8 mouse cellular contexts compared by ENCODE assay signal in the genomic region with DNA sequence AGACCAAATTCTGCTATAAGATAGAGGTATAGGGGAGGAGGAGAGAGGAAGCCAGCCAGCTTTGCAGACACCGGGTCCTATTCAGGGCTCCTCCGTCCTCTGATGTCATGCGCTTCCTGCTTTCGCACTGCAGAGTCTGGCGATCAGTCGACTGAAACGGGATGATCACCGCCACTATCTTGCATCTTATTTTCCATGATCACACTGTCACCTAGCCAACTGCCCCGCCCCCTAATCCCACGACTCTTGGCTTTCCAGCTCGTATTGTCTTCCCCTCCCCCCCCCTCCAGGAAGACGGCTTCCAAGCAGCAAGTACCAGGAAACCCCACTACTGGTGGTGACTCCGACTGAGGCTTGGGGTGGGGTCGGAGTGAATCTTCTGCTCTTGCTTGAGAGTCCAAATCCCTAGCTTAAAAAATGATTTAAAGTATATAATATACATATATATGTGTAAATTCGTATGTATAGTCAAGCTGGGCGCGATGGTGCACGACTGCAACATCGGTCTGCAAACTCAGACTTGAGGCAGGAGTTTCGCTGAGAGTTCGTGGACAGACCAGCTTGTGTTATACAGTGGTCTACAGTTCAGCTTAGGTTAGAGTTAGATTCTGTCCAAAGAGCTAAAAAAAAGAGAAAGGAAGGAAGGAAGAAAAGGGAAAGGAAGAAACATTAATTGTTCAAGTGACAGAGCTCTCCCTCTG.
A peak's percentile ranks its signal among the peaks of the same experiment; 100 is the strongest.
DNase-seq lines count a peak whose midpoint lies in the region; ATAC-seq and TF ChIP-seq lines count a peak whose summit lies in the region.

No protein-coding gene starts in this region.

- peak overlapping the region; percentile 61 for H3K9ac ChIP-seq in intestine, embryonic 14.5 days (ENCODE audit: low read length)
- H3K9ac ChIP-seq in limb, embryonic 12.5 days (replicated peaks): peak overlapping the region; percentile 32
- H3K9ac ChIP-seq in midbrain, embryonic 13.5 days (replicated peaks): peak overlapping the region; percentile 55

- peak; percentile 37 for ATAC-seq in intestine, embryonic 14.5 days (replicated peaks; ENCODE audit: low FRiP score, low TSS enrichment, low read depth)
- ATAC-seq in limb, embryonic 12.5 days (ENCODE audit: insufficient number of reproducible peaks, insufficient read depth, low FRiP score, low TSS enrichment, low read depth): peak; percentile 43
- ATAC-seq in midbrain, embryonic 13.5 days: peak; percentile 55

- intact Hi-C loops in gastrocnemius, postnatal 36 days (cut with DNase I): loop anchor here (2.0 to 10.0 kb wide), 3 partner anchors 89 to 245 kb away; a partner anchor contains a TSS

- H3K36me3 ChIP-seq in intestine, embryonic 14.5 days (ENCODE audit: control insufficient read depth, insufficient read depth, low read length): no peaks in the 10 kb centered on the region
- H3K36me3 ChIP-seq in limb, embryonic 12.5 days: no peaks in the 10 kb centered on the region
- no peaks in the 10 kb centered on the region for H3K36me3 ChIP-seq in midbrain, embryonic 13.5 days
- no peaks in the 10 kb centered on the region for H3K36me3 ChIP-seq in spleen, adult 2 months (ENCODE audit: control insufficient read depth, insufficient read depth, low read length)

- peak; percentile 54 for DNase-seq in layer of hippocampus, adult 11-12 months (ENCODE audit: low spot score)
- no peak for DNase-seq in layer of hippocampus, adult 9-10 months (ENCODE audit: low spot score)
- peak; percentile 63 to 64 for DNase-seq in gastrocnemius, postnatal 36 days
- DNase-seq in intestine, embryonic 14.5 days (ENCODE audit: low spot score): peak; percentile 86
- peak; percentile 74 to 90 for DNase-seq in spleen, adult 2 months (ENCODE audit: low read depth in 1 of 2, low spot score in 2 of 2)

- peak overlapping the region; percentile 77 for H3K4me2 ChIP-seq in intestine, embryonic 14.5 days (ENCODE audit: low read length)
- H3K4me2 ChIP-seq in limb, embryonic 12.5 days: peak overlapping the region; percentile 84
- peak overlapping the region; percentile 68 for H3K4me2 ChIP-seq in midbrain, embryonic 13.5 days (replicated peaks)

- no peaks in the 10 kb centered on the region for H3K9me3 ChIP-seq in intestine, embryonic 14.5 days (ENCODE audit: control insufficient read depth, low read length)
- H3K9me3 ChIP-seq in limb, embryonic 12.5 days: no peaks in the 10 kb centered on the region
- H3K9me3 ChIP-seq in midbrain, embryonic 13.5 days: no peaks in the 10 kb centered on the region

- no peaks in the 10 kb centered on the region for H3K4me1 ChIP-seq in cortical plate, adult 2 months (ENCODE audit: control insufficient read depth, insufficient read depth, low read length)
- peaks cover 7% of the 10 kb centered on the region for H3K4me1 ChIP-seq in intestine, embryonic 14.5 days (replicated peaks; ENCODE audit: control insufficient read depth, insufficient read depth, low read length)
- peaks cover 4% of the 10 kb centered on the region for H3K4me1 ChIP-seq in limb, embryonic 12.5 days (replicated peaks)
- H3K4me1 ChIP-seq in midbrain, embryonic 13.5 days (replicated peaks): peaks cover 15% of the 10 kb centered on the region; the same call in 1 of the 2 replicates
- peaks cover 3% of the 10 kb centered on the region; the same call in 1 of the 2 replicates for H3K4me1 ChIP-seq in spleen, adult 2 months (ENCODE audit: control insufficient read depth, insufficient read depth, insufficient read length)

- WGBS in intestine, embryonic 14.5 days: 1% methylated on average over 21 of the region's 21 CpGs
- WGBS in limb, embryonic 12.5 days: 2% methylated on average over 21 of the region's 21 CpGs
- under 1% methylated on average over 21 of the region's 21 CpGs for WGBS in midbrain, embryonic 13.5 days
- WGBS in spleen, adult 2 months: under 1% methylated on average over 21 of the region's 21 CpGs

- no peak for TF ChIP-seq CTCF in cortical plate, adult 2 months (IDR thresholded peaks at IDR 0.05; ENCODE audit: extremely low read depth, insufficient read depth, low read length)
- no peak for TF ChIP-seq CTCF in spleen, adult 2 months (IDR thresholded peaks at IDR 0.05; ENCODE audit: extremely low read depth, insufficient read depth, insufficient read length, insufficient replicate concordance)

- H3K27ac ChIP-seq in cortical plate, adult 2 months (ENCODE audit: insufficient read depth, low read length): peak overlapping the region; percentile 79; the same call in 1 of the 2 replicates
- peak overlapping the region; percentile 87 for H3K27ac ChIP-seq in intestine, embryonic 14.5 days (ENCODE audit: low read depth)
- peak overlapping the region; percentile 47; the same call in 1 of the 2 replicates for H3K27ac ChIP-seq in limb, embryonic 12.5 days
- peak overlapping the region; percentile 83 for H3K27ac ChIP-seq in midbrain, embryonic 13.5 days
- peak overlapping the region; percentile 84 for H3K27ac ChIP-seq in spleen, adult 2 months (ENCODE audit: insufficient read depth, low read length)

- TF ChIP-seq POLR2A in cortical plate, adult 2 months (IDR thresholded peaks at IDR 0.05; ENCODE audit: extremely low read depth, insufficient read depth, low read length): no peak
- TF ChIP-seq POLR2A in spleen, adult 2 months (IDR thresholded peaks at IDR 0.05; ENCODE audit: low read depth, low read length): no peak

- H3K4me3 ChIP-seq in cortical plate, adult 2 months (ENCODE audit: insufficient read depth, low read length): peak overlapping the region; percentile 49
- peak overlapping the region; percentile 43 for H3K4me3 ChIP-seq in intestine, embryonic 14.5 days (ENCODE audit: low read depth, low read length)
- H3K4me3 ChIP-seq in limb, embryonic 12.5 days (replicated peaks): peak overlapping the region; percentile 47
- H3K4me3 ChIP-seq in midbrain, embryonic 13.5 days (replicated peaks): peak overlapping the region; percentile 47
- peak overlapping the region; percentile 60 for H3K4me3 ChIP-seq in spleen, adult 2 months (ENCODE audit: extremely low read depth, insufficient read depth, insufficient read length)

- peaks cover 10% of the 10 kb centered on the region; the same call in 1 of the 2 replicates for H3K27me3 ChIP-seq in intestine, embryonic 14.5 days (replicated peaks; ENCODE audit: control insufficient read depth, insufficient read depth, low read length)
- H3K27me3 ChIP-seq in limb, embryonic 12.5 days: peaks cover 31% of the 10 kb centered on the region
- H3K27me3 ChIP-seq in midbrain, embryonic 13.5 days: peaks cover 22% of the 10 kb centered on the region
- no peaks in the 10 kb centered on the region for H3K27me3 ChIP-seq in spleen, adult 2 months (ENCODE audit: control insufficient read depth, insufficient read depth, low read length)
